8 mouse cellular contexts compared by ENCODE assay signal in genomic region chr1:137453446-137454208, GRCm38 (mm10).
DNase-seq lines count a peak whose midpoint lies in the region; ATAC-seq and TF ChIP-seq lines count a peak whose summit lies in the region.

No protein-coding gene starts in this region.

- TF ChIP-seq CTCF in left cerebral cortex, adult 2 months (IDR thresholded peaks at IDR 0.05): no peak

- 30% methylated on average over 7 of the region's 7 CpGs for WGBS in forebrain, embryonic 14.5 days

- H3K27me3 ChIP-seq in forebrain, embryonic 14.5 days (replicated peaks; ENCODE audit: control insufficient read depth, insufficient read depth, low read length): no peaks in the 10 kb centered on the region

- no peaks in the 10 kb centered on the region for H3K9me3 ChIP-seq in forebrain, embryonic 14.5 days (replicated peaks; ENCODE audit: control insufficient read depth, low read length)

- H3K27ac ChIP-seq in forebrain, embryonic 14.5 days (ENCODE audit: low read depth, low read length): no peak overlapping the region
- H3K27ac ChIP-seq in left cerebral cortex, adult 2 months: no peak overlapping the region

- no peak overlapping the region for H3K9ac ChIP-seq in forebrain, embryonic 14.5 days (ENCODE audit: low read length)

- ATAC-seq in frontal cortex, adult (ENCODE audit: low TSS enrichment): peak; percentile 34; the same call in 1 of the 2 replicates
- ATAC-seq in forebrain, embryonic 14.5 days: peak; percentile 81

- H3K4me3 ChIP-seq in forebrain, embryonic 14.5 days (ENCODE audit: low read depth, low read length): no peak overlapping the region
- no peak overlapping the region for H3K4me3 ChIP-seq in left cerebral cortex, adult 2 months

- no peak overlapping the region for H3K4me2 ChIP-seq in forebrain, embryonic 14.5 days (ENCODE audit: low read length)

- H3K4me1 ChIP-seq in forebrain, embryonic 14.5 days (ENCODE audit: control insufficient read depth, insufficient read depth, low read length): peaks cover 8% of the 10 kb centered on the region

- H3K36me3 ChIP-seq in forebrain, embryonic 14.5 days (ENCODE audit: control insufficient read depth, insufficient read depth, low read length): no peaks in the 10 kb centered on the region

- no peak for DNase-seq in frontal cortex, postnatal 36 days (ENCODE audit: low spot score in 2 of 2)
- peak; percentile 12 for DNase-seq in 416B (ENCODE audit: low read depth)
- peak; percentile 63 for DNase-seq in forebrain, embryonic 14.5 days (ENCODE audit: low spot score)
- DNase-seq in lung, postnatal 4 days: peak; percentile 9 to 33
- no peak for DNase-seq in spleen, adult 18-20 months
- no peak for DNase-seq in frontal cortex, postnatal 25 days (ENCODE audit: low spot score in 2 of 2)
- no peak for DNase-seq in left cerebral cortex, adult 2 months (ENCODE audit: extremely low spot score in 1 of 2, low spot score in 2 of 2)

- intact Hi-C loops in left cerebral cortex, adult 2 months (cut with DNase I): no loop called here

Comparison
In these comparisons a context has a peak if more than half of its experiments do, and no peak if none do; other contexts are left out.
1. DNase-seq: peak in 416B (single experiment), forebrain, embryonic 14.5 days (single experiment) and lung, postnatal 4 days (2 of 2); none in frontal cortex, postnatal 36 days (0 of 2), spleen, adult 18-20 months (0 of 2), frontal cortex, postnatal 25 days (0 of 2) and left cerebral cortex, adult 2 months (0 of 2).